ENCODE assay signal across 13 mouse cellular contexts in genomic region chr13:60633945-60634344, GRCm38 (mm10). TPM values are rescaled to one million over a fixed set of nuclear protein-coding genes. Genes with fewer than 3 reads are reported as not detected.
A peak's percentile ranks its signal among the peaks of the same experiment; 100 is the strongest.
DNase-seq lines count a peak whose midpoint lies in the region; ATAC-seq and TF ChIP-seq lines count a peak whose summit lies in the region.
"Had no signal": no experiment of that assay in that cellular context is flagged by ENCODE, and none has a peak within 500 bp of the region (broad histone marks: within the 10 kb centered on the region; RNA-seq: fewer than 3 reads in every experiment).

No protein-coding gene starts in this region.

- 0 out of 2 replicates have a peak overlapping the region, but pooled peaks have one; percentile 24 for H3K27ac ChIP-seq in gastrocnemius, adult 2 months
- peak overlapping the region; percentile 59; the same call in 1 of the 2 replicates for H3K27ac ChIP-seq in neural tube, embryonic 13.5 days (replicated peaks)
- peak overlapping the region; percentile 37; the same call in 1 of the 2 replicates for H3K27ac ChIP-seq in hindbrain, embryonic 15.5 days (replicated peaks)

- peak; percentile 41 for DNase-seq in gastrocnemius, adult 2 months
- DNase-seq in gastrocnemius, postnatal 36 days: no peak
- DNase-seq in neural tube, embryonic 10.5 days (ENCODE audit: extremely low spot score, low spot score): no peak
- no peak for DNase-seq in adrenal gland, postnatal 36 days
- DNase-seq in frontal cortex, postnatal 25 days (ENCODE audit: low spot score in 2 of 2): no peak
- DNase-seq: adrenal gland, adult 2 months; cerebellum, adult 11-12 months; lung, adult 18-20 months; thymus, adult 2 months had no signal

- peak; percentile 36; the same call in 1 of the 2 replicates for ATAC-seq in neural tube, embryonic 13.5 days (ENCODE audit: low read depth)
- ATAC-seq in hindbrain, embryonic 15.5 days (ENCODE audit: low FRiP score, low read depth): 0 out of 2 replicates have a peak, but pooled peaks have one; percentile 15
- ATAC-seq in monocyte, adult 5-6 weeks (replicated peaks; ENCODE audit: insufficient number of reproducible peaks, low FRiP score, low TSS enrichment, poor library complexity, severe bottlenecking): no peak

- TF ChIP-seq CTCF in gastrocnemius, adult 2 months (IDR thresholded peaks at IDR 0.05): no peak

- no peaks in the 10 kb centered on the region for H3K36me3 ChIP-seq in neural tube, embryonic 13.5 days
- no peaks in the 10 kb centered on the region for H3K36me3 ChIP-seq in hindbrain, embryonic 15.5 days

- H3K27me3 ChIP-seq in neural tube, embryonic 13.5 days: no peaks in the 10 kb centered on the region
- H3K27me3 ChIP-seq in hindbrain, embryonic 15.5 days: no peaks in the 10 kb centered on the region

- H3K4me1 ChIP-seq in neural tube, embryonic 13.5 days (replicated peaks): peaks cover 38% of the 10 kb centered on the region
- peaks cover 14% of the 10 kb centered on the region for H3K4me1 ChIP-seq in hindbrain, embryonic 15.5 days (replicated peaks)

- H3K9ac ChIP-seq in neural tube, embryonic 13.5 days: peak overlapping the region; percentile 36; the same call in 1 of the 2 replicates
- no peak overlapping the region for H3K9ac ChIP-seq in hindbrain, embryonic 15.5 days

- peak overlapping the region; percentile 5; the same call in 1 of the 2 replicates for H3K4me2 ChIP-seq in neural tube, embryonic 13.5 days
- no peak overlapping the region for H3K4me2 ChIP-seq in hindbrain, embryonic 15.5 days

- 31% methylated on average over 6 of the region's 6 CpGs for WGBS in neural tube, embryonic 13.5 days
- 33% methylated on average over 6 of the region's 6 CpGs for WGBS in hindbrain, embryonic 15.5 days

- no peak overlapping the region for H3K4me3 ChIP-seq in gastrocnemius, adult 2 months
- H3K4me3 ChIP-seq in neural tube, embryonic 13.5 days: no peak overlapping the region
- no peak overlapping the region for H3K4me3 ChIP-seq in hindbrain, embryonic 15.5 days

- intact Hi-C loops in gastrocnemius, adult 2 months (cut with DNase I): no loop called here
- intact Hi-C loops in gastrocnemius, postnatal 36 days (cut with DNase I): no loop called here

- no peaks in the 10 kb centered on the region for H3K9me3 ChIP-seq in neural tube, embryonic 13.5 days
- no peaks in the 10 kb centered on the region for H3K9me3 ChIP-seq in hindbrain, embryonic 15.5 days

RNA-seq across cellular contexts. Expression of gene Dapk1, which starts 32.2 kb away (rescaled TPM):
- total RNA-seq in gastrocnemius, adult 2 months (2021): 1 to 10 TPM; 5.4 to 5.8 TPM
- total RNA-seq in gastrocnemius, postnatal 36 days (2021): 1 to 10 TPM; 3.9 to 4.2 TPM
- 35.1 and 39.0 TPM in 2 replicates for polyA plus RNA-seq in neural tube, embryonic 13.5 days (2015; fragmentation: Nextera tagmentation; extraction: Ambion mirVana)
- polyA plus RNA-seq in hindbrain, embryonic 15.5 days (2015; fragmentation: Nextera tagmentation; extraction: Ambion mirVana): 39.9 and 42.6 TPM in 2 replicates
- total RNA-seq in adrenal gland, postnatal 36 days (2021): 10 to 100 TPM; 15.1 to 21.7 TPM
- total RNA-seq in monocyte, adult 5-6 weeks (2017): 3.8 to 4.5 TPM (median 4.5 TPM) in 3 replicates
- polyA plus RNA-seq: C2C12 had no signal
